Mouse (Mus musculus) central nervous system, embryonic 18 days (tissue): Measurements from ENCODE around the gene Pvalb. TPM values are rescaled to one million over a fixed set of nuclear protein-coding genes. Genes with fewer than 3 reads are reported as not detected.

Experiments
- polyA plus RNA-seq: library from polyadenylated mRNA; depleted of rRNA; stranded (reverse); fragments of >200 nt; gene quantifications from 2 replicates; pipeline ENCODE4 v1.2.3, GENCODE M21; 2012; rRNA removed

Pvalb gene
- 0.97 and 3.4 TPM in 2 replicates for polyA plus RNA-seq

GRCm38 (mm10) chr15:78206312-78206711 is at the start of gene Pvalb:
Gene Pvalb (minus strand): TSS chr15:78206400.

GRCm38 (mm10) chr15:78244695-78245492 is 38.7 kb upstream of the Pvalb start, which contains the start of gene Ncf4:
Gene Ncf4 (plus strand): TSS chr15:78244801.

DNA sequence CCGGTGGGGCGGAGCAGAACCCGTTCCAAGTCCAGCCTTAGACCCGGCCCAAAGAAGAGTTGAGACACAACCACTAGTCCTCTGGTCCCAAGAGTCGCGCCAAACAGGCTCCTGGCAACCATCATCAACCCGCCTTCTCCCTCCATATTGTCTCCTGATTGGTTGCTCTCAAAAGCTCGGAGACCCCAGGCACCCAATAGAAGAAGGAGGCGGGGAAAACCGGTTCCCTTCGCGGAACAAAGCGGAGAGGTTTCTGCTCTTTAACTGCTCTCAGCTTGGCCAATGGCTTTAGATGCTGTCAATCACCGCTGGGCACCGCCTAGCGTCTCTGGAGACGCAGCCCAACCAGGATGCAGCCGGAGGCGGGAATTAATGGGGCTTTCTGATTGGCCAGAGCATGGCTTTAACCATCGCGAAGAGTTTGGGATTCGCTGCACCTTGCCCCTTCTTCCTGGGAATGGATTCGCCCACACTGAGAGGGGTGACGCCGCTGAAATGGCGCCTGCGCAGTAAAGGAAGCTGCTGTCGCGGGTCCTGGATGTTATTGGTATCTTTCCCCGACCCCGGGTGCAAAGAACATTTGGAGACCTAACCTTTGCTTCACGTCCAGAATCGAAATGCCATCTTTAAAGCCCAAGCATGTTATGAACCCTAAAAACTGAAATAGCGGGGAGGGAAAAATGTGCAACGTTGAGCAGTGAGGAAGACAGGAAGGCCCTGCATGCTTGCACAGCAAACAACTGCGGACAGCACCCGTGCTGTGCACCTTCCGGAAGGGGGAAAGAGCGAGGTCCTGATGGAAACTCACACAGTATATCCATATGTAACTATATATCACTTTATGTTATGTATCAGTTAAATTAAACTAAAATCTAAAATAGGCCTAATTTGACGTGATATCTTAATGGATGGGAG is 32.0 kb downstream of the Pvalb start, which contains the start of gene Ift27:
Gene Ift27 (minus strand): TSS at position 136 of the 915 bp plus-strand sequence.

Other genes starting within 250 kb of the Pvalb start
- gene Foxred2, start 249.7 kb downstream of the Pvalb start, polyA plus RNA-seq = 22.0 and 23.9 TPM in 2 replicates
- 163 and 173 TPM in 2 replicates for gene Eif3d, start 235.6 kb downstream of the Pvalb start, polyA plus RNA-seq
- gene Cacng2, start 86.4 kb downstream of the Pvalb start, polyA plus RNA-seq = 11.2 and 13.3 TPM in 2 replicates
- 54.5 and 56.5 TPM in 2 replicates for gene Ift27, start 32.3 kb downstream of the Pvalb start, polyA plus RNA-seq
- gene Ncf4, start 38.4 kb upstream of the Pvalb start, polyA plus RNA-seq = 0.67 and 1.1 TPM in 2 replicates
- 0.47 and 0.49 TPM in 2 replicates for gene Csf2rb2, start 99.3 kb upstream of the Pvalb start, polyA plus RNA-seq
- 0.49 and 0.58 TPM in 2 replicates for gene Csf2rb, start 119.4 kb upstream of the Pvalb start, polyA plus RNA-seq
- 0.05 and 0.14 TPM in 2 replicates for gene Tex33, start 189.5 kb upstream of the Pvalb start, polyA plus RNA-seq
- gene Tst, start 199.5 kb upstream of the Pvalb start, polyA plus RNA-seq = 25.6 and 30.7 TPM in 2 replicates
- gene Mpst, start 200.0 kb upstream of the Pvalb start, polyA plus RNA-seq = 93.0 and 95.7 TPM in 2 replicates
- gene Kctd17, start 222.2 kb upstream of the Pvalb start, polyA plus RNA-seq = 260 and 297 TPM in 2 replicates